Mouse (Mus musculus) spleen, postnatal 14 days (tissue): ENCODE data around the gene Mast2.
A peak's percentile ranks its signal among the peaks of the same experiment; 100 is the strongest.

Experiments used
- DNase-seq, 2 experiments: peaks; one replicate each; pipeline ENCODE4 v3.0.0; 2021 to 2022; ENCODE audit warnings: low spot score in 2 of 2

Mast2 gene

DNA sequence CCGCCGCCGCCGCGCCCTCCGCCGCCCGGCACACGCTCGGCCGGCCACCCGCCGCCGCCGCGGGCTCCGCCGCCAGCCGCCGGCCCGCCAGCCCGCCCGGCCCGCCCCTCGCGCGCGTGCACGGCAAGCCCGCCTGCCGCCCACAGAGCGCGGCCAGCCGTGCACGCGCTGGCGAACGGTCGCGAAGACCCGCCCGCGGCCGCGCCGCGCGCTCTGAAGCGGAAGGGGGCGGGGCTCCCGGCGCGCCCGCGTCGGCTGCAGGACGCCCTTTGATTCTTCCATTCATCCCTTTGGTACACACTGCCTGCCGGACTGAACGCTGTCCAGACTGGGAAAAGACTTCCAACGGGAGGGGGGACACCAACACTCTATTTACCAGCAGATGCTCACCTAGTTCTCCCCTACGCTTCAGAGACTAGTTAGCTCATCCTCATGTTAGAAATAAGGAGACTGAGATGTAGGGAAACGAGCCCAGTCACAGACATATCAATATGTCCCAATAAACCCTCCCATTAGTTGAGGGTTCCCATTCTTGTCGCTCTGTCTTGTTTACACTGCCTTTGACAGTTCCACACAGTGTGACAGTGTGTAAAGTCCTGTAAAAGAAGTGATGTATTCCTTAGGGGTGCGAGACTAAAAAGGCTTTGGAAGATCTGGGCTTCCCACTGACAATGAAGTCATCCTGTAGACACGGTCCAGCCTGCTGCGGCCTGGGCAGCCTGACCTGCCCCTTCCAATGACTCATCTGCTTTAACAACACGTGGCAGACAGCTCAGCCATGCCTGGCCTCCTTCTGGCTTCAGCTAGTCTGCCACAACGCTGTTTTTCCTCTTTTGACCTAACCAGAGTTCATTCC, at the start of gene Mast2:
Gene Mast2 (minus strand): TSS at position 58 of the 856 bp plus-strand sequence.
- DNase-seq, result peak; percentile 68 to 77

- DNase-seq, result peak; percentile 96
Measured at GRCm38 (mm10) chr4:116507425-116508218, 43.6 kb upstream of the Mast2 start, which contains the start of gene Ipp. Gene Ipp, plus strand, starts transcription at chr4:116507549.

GRCm38 (mm10) chr4:116506886-116507424, 43.0 kb upstream of the Mast2 start:
- DNase-seq, result no peak

DNA sequence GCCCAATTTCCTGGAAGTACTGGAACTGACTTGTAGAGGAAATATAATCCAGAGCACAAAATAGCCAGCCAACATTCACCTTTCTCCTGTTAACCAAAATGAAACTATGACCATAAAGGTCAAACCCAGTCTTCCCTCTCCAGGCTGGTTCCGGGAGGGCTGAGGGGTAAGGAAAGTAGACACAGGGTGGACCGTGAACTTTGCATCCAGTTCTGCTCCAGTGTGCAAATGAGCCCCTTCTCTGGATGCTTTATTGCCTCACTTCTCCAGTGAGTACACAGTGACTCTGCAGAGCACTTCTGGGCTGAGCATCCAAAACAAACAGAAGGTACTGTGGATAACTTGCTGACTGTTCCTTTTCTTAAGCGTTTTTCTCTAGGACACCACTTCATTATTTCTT, 36.0 kb upstream of the Mast2 start:
- no peak for DNase-seq

DNA sequence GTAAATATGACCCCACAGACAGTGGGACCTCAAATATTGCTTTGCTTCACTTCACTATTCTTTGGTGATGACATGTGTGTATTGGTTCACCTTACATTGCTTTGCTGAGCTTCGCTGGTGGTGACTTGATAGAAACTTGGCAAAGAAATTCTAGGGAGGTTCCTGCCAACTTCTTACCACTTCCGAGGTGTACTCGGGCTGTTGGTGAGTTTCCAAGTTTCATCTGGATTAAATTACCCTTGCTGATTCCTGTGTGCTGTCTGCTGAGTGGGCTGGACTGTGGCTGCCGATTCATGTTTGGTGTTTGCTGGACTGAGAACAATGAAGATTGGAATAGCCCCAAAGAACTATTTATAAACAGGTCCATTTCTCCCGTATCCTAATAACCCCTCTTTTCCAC, 29.7 kb upstream of the Mast2 start:
- no peak for DNase-seq

DNA sequence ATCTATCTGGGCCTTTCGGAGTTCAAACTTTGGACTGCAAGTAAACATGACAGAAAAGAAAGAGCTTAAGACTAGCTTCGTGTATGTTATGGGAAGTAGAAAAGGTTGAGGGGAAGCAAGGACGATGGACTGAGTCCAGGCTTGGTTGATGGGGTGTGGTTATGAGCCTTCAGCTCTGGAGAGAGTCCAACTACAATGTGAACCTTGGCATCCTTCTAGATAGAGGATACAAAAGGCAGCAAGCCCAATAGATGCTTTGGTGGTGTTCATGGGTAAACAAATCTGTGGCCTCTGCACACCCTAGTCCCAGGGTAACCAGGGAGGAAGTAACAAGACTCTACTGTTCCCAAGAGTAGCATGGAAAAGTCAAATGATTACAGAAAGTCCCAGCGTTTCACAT, 28.5 kb upstream of the Mast2 start:
- DNase-seq, result no peak

DNA sequence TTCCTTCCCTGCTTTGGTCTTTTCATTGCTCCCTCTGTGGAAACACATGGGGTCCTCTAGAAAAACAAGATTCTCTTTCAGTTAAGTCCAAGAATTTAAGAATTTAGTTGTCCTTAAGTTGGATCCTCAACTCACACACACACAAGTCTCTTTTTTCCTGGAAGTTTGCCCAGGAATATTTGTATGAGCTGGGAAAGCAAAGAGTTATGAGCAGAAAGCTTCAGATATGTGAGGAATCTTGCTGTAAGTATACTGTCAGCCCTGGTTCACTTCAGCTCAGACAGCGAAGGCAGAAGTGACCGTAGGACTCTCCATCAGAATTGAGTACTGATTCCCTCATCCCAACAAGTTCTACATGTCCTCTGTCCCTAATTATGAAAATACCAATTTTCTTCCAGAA, 27.9 kb upstream of the Mast2 start:
- DNase-seq, result no peak

DNA sequence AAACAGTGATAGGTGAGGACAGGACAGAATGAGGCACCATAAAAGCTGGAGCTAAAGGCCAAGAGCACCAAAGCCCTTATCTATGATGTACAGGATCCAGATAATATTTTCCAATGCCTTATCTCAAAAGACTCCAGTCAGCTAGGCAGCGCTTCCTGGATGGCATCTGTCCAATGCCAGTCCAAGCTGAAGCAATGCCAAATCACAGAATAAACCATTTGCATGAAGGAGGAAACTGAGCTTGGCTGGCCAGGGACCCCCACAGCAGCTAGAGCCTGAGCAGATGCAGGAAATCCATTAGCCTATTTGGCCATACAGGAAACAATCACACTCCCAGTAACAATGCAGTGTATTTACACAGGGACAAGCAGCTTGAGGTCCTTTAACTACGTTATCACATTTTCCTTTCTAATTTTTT, 27.1 kb upstream of the Mast2 start:
- DNase-seq, result no peak

DNA sequence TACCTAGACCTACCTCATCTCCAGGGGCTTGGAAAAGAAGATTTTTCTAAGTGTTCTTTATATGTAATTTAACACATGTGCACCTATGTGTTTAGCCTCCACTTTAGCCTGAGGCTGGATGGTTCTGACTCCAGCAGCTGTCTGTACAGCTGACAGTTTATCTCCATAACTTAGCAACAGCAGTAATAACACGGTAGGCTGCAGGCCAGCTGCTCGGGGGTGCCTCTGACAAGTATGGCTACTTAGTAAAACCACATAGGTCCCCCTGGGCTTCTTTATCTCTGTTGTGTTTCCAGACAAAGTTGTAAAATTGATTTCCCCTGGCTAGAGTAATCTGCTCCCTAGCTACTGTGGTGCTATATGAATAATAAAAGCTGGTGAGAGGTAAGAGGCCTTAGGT, 19.5 kb upstream of the Mast2 start:
- DNase-seq, result no peak

- no peak for DNase-seq
Measured at GRCm38 (mm10) chr4:116481322-116481721, 17.3 kb upstream of the Mast2 start.

DNA sequence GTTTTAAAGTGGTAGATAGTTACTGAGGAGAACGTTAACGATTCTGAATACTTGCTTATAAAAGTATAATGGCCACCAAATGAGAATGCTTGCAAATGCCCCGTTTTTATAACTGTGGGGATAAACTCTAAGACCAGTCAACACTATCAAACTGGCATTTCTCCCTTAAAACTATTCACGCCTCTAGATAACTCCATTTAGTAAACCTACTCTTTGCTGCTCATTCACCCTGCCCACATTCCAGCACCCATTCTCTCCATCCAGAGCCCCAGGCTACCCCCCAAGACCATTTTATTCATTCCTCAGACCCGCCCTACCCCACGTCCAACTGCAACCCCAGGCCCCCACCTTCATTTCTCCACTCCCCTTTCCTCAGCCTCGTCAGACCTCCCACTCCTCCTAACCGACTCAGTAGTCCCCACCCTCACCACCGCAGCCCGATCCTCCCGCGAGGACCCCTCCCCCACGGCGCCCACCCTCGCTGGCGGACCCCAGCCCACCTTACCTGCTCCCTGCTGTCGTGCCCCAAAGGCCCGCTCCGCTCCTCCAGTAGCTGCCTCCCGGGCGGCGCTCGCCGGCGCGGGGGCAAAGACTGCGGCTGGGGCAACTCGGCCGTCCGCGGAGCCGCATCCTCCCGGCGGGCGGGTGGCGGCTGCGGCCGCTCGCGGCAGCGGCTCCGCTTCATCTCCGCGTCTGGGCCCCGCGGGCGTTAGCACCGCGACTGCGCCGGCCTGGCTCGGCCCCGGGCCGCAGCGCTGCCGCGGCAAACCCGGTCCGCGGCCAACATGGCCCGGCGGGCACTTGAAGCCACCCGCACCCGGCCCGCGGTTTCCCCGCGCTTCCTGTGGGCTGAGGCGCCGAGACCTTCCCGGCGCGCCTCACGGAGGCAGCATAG, 505 bp downstream of the Mast2 start:
- peak; percentile 18 to 28 for DNase-seq

- DNase-seq, result no peak
Measured at GRCm38 (mm10) chr4:116461943-116462342, 2.0 kb downstream of the Mast2 start.

GRCm38 (mm10) chr4:116451553-116451952, 12.4 kb downstream of the Mast2 start:
- DNase-seq, result no peak

DNA sequence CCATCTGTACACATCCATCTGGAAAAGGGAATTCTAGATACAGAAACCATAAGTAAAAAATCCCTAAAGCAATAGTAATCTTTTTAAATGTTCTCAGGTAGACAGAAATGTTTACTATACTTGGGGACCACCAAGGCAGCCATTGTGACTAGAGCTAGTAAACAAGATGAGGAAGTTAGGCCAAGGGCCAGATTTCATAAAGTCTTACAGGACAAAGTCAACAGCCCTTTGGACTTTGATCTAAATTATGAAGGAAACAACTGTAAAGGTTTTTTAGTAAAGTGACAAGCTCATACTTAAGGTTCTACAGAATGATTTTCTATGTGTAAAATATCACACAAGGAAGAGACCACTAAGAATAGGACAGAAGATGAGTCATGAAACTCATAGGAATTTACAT, 14.0 kb downstream of the Mast2 start:
- no peak for DNase-seq

GRCm38 (mm10) chr4:116448673-116449072, 15.3 kb downstream of the Mast2 start:
- DNase-seq, result peak; percentile 21 to 55

DNA sequence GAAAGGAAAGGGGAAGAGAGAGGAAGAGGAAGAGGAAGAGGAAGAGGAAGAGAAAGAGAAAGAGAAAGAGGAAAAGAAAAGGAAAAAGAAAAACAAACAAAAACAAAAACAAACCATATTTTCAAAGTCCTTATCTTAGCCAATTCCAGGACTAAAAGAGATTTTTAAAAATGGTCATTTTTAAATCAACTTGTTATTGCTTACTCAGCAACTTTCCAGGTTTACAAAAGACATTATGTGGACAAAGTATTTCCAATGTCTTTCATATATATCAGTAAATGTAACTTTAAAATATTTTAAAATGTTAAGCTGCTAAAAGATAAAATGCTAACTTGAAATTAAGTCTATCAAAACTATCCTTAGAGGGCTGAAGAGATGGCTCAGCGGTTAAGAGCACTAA, 24.6 kb downstream of the Mast2 start:
- no peak for DNase-seq

GRCm38 (mm10) chr4:116438561-116438960, 25.4 kb downstream of the Mast2 start:
- no peak for DNase-seq

DNA sequence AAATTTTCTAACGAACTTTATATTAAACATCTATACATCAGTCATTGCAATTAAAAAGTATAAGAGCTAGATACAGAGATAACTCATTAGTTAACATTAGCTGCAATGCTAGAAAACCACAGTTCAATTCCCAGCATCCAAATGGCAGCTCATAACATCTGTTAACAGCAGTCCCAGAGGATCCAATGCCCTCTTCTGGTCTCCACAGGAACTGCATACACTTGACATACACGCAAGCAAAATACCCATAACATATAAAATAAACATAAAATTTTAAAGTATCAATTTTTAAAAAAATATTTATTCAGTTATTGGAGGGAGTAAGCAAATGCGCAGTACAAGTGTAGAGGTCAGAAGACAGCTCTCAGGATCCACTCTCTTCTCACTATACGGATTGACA, 28.4 kb downstream of the Mast2 start:
- DNase-seq, result no peak

DNA sequence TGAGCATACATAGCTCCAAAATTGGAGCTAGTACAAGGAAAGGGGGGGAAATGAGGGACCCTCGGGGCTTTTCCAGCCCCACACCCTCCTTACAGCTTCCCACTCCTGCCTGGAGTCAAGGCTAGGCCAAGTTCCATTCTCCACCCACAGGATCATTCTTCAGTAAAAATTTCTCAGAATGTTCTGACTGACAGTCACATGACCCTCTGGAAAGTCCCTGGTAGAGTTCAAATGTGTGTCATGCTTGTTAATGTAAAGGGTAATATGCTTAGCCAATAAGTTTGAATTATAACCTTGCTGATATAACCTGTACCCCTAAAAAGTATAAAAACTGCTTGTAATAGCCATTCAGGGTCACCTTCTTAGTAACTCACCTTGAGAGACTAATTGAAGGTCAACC, 41.8 kb downstream of the Mast2 start:
- DNase-seq, result no peak

DNA sequence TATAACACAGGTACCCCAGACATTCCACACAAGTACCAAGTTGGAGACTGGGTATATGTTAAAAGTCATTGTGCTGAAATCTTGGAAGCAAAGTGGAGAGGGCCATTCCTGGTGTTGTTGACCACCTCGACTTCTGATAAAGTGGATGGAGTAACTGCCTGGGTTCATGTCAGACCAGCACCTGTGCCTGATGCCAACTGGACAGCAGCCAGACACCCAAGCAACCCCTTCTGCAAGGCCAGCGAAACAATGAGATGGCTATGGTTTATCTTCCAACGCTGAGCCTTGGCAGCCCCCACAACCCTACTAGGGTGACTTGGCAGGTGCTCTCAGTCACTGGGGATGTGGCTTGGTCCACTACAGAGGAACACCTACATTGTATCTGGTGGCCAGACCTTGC, 42.8 kb downstream of the Mast2 start:
- no peak for DNase-seq

DNA sequence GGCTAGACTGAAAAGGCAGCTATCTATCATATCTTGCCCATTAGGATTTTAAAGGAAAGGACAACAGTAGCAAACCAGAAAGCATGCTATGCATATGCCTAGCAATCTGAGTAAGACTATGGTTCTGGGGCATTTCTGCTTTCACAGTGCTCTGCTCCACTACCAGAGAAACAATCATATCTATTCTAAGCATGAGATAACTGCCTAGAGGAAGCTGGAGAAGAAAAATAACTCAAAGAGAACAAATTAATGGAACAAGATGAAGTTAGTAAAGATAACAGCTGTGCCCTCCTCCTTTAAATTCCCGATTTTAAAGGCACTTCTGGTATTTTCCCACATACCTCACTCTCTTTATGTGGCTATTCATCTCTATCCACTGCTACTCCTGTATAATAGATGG, 51.0 kb downstream of the Mast2 start:
- DNase-seq, result no peak

GRCm38 (mm10) chr4:116411401-116411800, 52.6 kb downstream of the Mast2 start:
- DNase-seq, result no peak
